Mouse (Mus musculus) right cerebral cortex, adult 18-20 months (tissue): ENCODE measurements around the gene Shld2.

Source experiments
- DNase-seq: peaks from one replicate; pipeline ENCODE4 v3.0.0; 2022; ENCODE audit warnings: mixed read lengths

The Shld2 gene

GRCm38 (mm10) chr14:34310234-34310965 lies at the start of gene Shld2, which contains the start of gene Glud1:
Gene Shld2, minus strand, starts transcription at chr14:34310493.
Gene Glud1, plus strand, starts transcription at chr14:34310727.
- peak; percentile 94 for DNase-seq

- no peak for DNase-seq
These were observed 49.5 kb upstream of the Shld2 start for GRCm38 (mm10) chr14:34359676-34360244.

GRCm38 (mm10) chr14:34357671-34358455 lies 47.6 kb upstream of the Shld2 start:
- peak; percentile 14 for DNase-seq

- DNase-seq = no peak
These were observed 45.0 kb upstream of the Shld2 start, which contains the start of gene Fam25c for GRCm38 (mm10) chr14:34355301-34355700. Gene Fam25c, minus strand, starts transcription at chr14:34355433.

GRCm38 (mm10) chr14:34354456-34354855 lies 44.2 kb upstream of the Shld2 start:
- no peak for DNase-seq

- DNase-seq = no peak
These were observed 43.0 kb upstream of the Shld2 start for GRCm38 (mm10) chr14:34353326-34353725.

GRCm38 (mm10) chr14:34352523-34352922 lies 42.2 kb upstream of the Shld2 start:
- DNase-seq = no peak

GRCm38 (mm10) chr14:34351660-34352059 lies 41.4 kb upstream of the Shld2 start:
- no peak for DNase-seq

GRCm38 (mm10) chr14:34349007-34349406 lies 38.7 kb upstream of the Shld2 start:
- no peak for DNase-seq

GRCm38 (mm10) chr14:34348301-34348700 lies 38.0 kb upstream of the Shld2 start:
- DNase-seq = no peak

GRCm38 (mm10) chr14:34347084-34347483 lies 36.8 kb upstream of the Shld2 start:
- no peak for DNase-seq

GRCm38 (mm10) chr14:34345771-34346566 lies 35.7 kb upstream of the Shld2 start:
- DNase-seq = no peak

GRCm38 (mm10) chr14:34344361-34344760 lies 34.1 kb upstream of the Shld2 start:
- no peak for DNase-seq

GRCm38 (mm10) chr14:34343078-34343477 lies 32.8 kb upstream of the Shld2 start:
- no peak for DNase-seq

GRCm38 (mm10) chr14:34341993-34342392 lies 31.7 kb upstream of the Shld2 start:
- DNase-seq = no peak

- DNase-seq = no peak
These were observed 29.2 kb upstream of the Shld2 start for GRCm38 (mm10) chr14:34339446-34339845.

GRCm38 (mm10) chr14:34332476-34332875 lies 22.2 kb upstream of the Shld2 start:
- DNase-seq = peak; percentile 51

- peak; percentile 28 for DNase-seq
These were observed 21.6 kb upstream of the Shld2 start for GRCm38 (mm10) chr14:34331886-34332285.

- DNase-seq = no peak
These were observed 20.4 kb upstream of the Shld2 start for GRCm38 (mm10) chr14:34330657-34331158.

- DNase-seq = no peak
These were observed 17.3 kb upstream of the Shld2 start for GRCm38 (mm10) chr14:34327618-34328017.

- DNase-seq = no peak
These were observed 16.3 kb upstream of the Shld2 start for GRCm38 (mm10) chr14:34326606-34327005.

GRCm38 (mm10) chr14:34323576-34324085 lies 13.3 kb upstream of the Shld2 start:
- no peak for DNase-seq
